ENCODE assay signal across 31 mouse cellular contexts in genomic region chr9:22428028-22428665, GRCm38 (mm10). TPM values are rescaled to one million over a fixed set of nuclear protein-coding genes. Genes with fewer than 3 reads are reported as not detected.
DNase-seq lines count a peak whose midpoint lies in the region; ATAC-seq and TF ChIP-seq lines count a peak whose summit lies in the region.
"Had no signal": no experiment of that assay in that cellular context is flagged by ENCODE, and none has a peak within 500 bp of the region (broad histone marks: within the 10 kb centered on the region; RNA-seq: fewer than 3 reads in every experiment).

No protein-coding gene starts in this region.

- DNase-seq in hindbrain, embryonic 11.5 days (ENCODE audit: low spot score), result no peak
- no peak for DNase-seq in liver, embryonic 11.5 days (ENCODE audit: low spot score)
- DNase-seq in liver (no peak), MEL (ENCODE audit: low read depth, low spot score) (peak; percentile 84)
- DNase-seq in limb, embryonic 11.5 days (ENCODE audit: low spot score), result peak; percentile 24
- DNase-seq: adrenal gland, postnatal 14 days; cerebellum, adult 11-12 months; cerebellum, adult 9-10 months; cerebellum, postnatal 25 days; gastrocnemius, postnatal 25 days had no signal

- no peak overlapping the region for H3K27ac ChIP-seq in hindbrain, embryonic 15.5 days (replicated peaks)
- no peak overlapping the region for H3K27ac ChIP-seq in hindbrain, embryonic 11.5 days (ENCODE audit: low read depth, low read length)
- no peak overlapping the region for H3K27ac ChIP-seq in liver, embryonic 11.5 days (ENCODE audit: low read depth, low read length)
- H3K27ac ChIP-seq in MEL (ENCODE audit: control insufficient read depth, low read depth, low read length), result peak overlapping the region; percentile 70
- H3K27ac ChIP-seq in limb, embryonic 11.5 days (replicated peaks; ENCODE audit: low read depth, low read length), result no peak overlapping the region; the same call in 1 of the 2 replicates
- H3K27ac ChIP-seq in intestine, embryonic 16.5 days (ENCODE audit: low read length), result no peak overlapping the region
- H3K27ac ChIP-seq: embryonic facial prominence, embryonic 15.5 days; hindbrain, embryonic 10.5 days had no signal

- H3K36me3 ChIP-seq in hindbrain, embryonic 15.5 days, result no peaks in the 10 kb centered on the region
- no peaks in the 10 kb centered on the region for H3K36me3 ChIP-seq in hindbrain, embryonic 11.5 days (ENCODE audit: control insufficient read depth, insufficient read depth, low read length)
- H3K36me3 ChIP-seq in liver, embryonic 11.5 days (ENCODE audit: control insufficient read depth, insufficient read depth, low read length), result no peaks in the 10 kb centered on the region
- peaks cover 0 to 40% of the 10 kb centered on the region in 2 experiments; a peak in 2 of 4 replicates for H3K36me3 ChIP-seq in MEL (ENCODE audit: control insufficient read depth in 1 of 2, insufficient read depth in 2 of 2, low read length in 2 of 2)
- no peaks in the 10 kb centered on the region for H3K36me3 ChIP-seq in limb, embryonic 11.5 days (ENCODE audit: control insufficient read depth, insufficient read depth, low read length)
- H3K36me3 ChIP-seq in intestine, embryonic 16.5 days (ENCODE audit: control insufficient read depth, insufficient read depth, low read length), result no peaks in the 10 kb centered on the region
- H3K36me3 ChIP-seq: embryonic facial prominence, embryonic 15.5 days; heart, embryonic 12.5 days; hindbrain, embryonic 10.5 days had no signal

- no peaks in the 10 kb centered on the region for H3K9me3 ChIP-seq in hindbrain, embryonic 15.5 days
- no peaks in the 10 kb centered on the region for H3K9me3 ChIP-seq in hindbrain, embryonic 11.5 days (ENCODE audit: control insufficient read depth, low read length)
- no peaks in the 10 kb centered on the region for H3K9me3 ChIP-seq in liver, embryonic 11.5 days (ENCODE audit: control insufficient read depth, low read length)
- no peaks in the 10 kb centered on the region for H3K9me3 ChIP-seq in MEL (replicated peaks; ENCODE audit: insufficient read depth, low read length)
- H3K9me3 ChIP-seq in limb, embryonic 11.5 days (ENCODE audit: control insufficient read depth, low read length), result no peaks in the 10 kb centered on the region
- H3K9me3 ChIP-seq in intestine, embryonic 16.5 days (ENCODE audit: control insufficient read depth, low read length), result no peaks in the 10 kb centered on the region
- H3K9me3 ChIP-seq: embryonic facial prominence, embryonic 15.5 days; hindbrain, embryonic 10.5 days had no signal

- peak; percentile 28 to 36; a peak in 3 of 4 replicates for TF ChIP-seq EP300 in MEL (IDR thresholded peaks at IDR 0.05; ENCODE audit: low read depth in 1 of 2, low read length in 2 of 2)

- H3K79me2 ChIP-seq in MEL (ENCODE audit: control insufficient read depth, insufficient read depth, low read length, poor library complexity), result no peaks in the 10 kb centered on the region

- no peak for TF ChIP-seq CTCF in MEL (IDR thresholded peaks at IDR 0.05 in 2 of 3, conservative IDR thresholded peaks at IDR 0.05 in 1 of 3; ENCODE audit: control insufficient read depth in 1 of 3, insufficient read depth in 1 of 3, low read depth in 2 of 3, low read length in 3 of 3, poor library complexity in 1 of 3, severe bottlenecking in 1 of 3)

- H3K9ac ChIP-seq in hindbrain, embryonic 15.5 days, result no peak overlapping the region
- H3K9ac ChIP-seq in hindbrain, embryonic 11.5 days (ENCODE audit: low read depth, low read length), result no peak overlapping the region
- no peak overlapping the region for H3K9ac ChIP-seq in liver, embryonic 11.5 days (ENCODE audit: low read depth, low read length)
- H3K9ac ChIP-seq in MEL (ENCODE audit: control insufficient read depth, low read depth, low read length, poor library complexity, severe bottlenecking), result peak overlapping the region; percentile 24; the same call in 1 of the 2 replicates
- no peak overlapping the region for H3K9ac ChIP-seq in limb, embryonic 11.5 days (ENCODE audit: low read length)
- no peak overlapping the region for H3K9ac ChIP-seq in intestine, embryonic 16.5 days (ENCODE audit: low read depth, low read length)
- H3K9ac ChIP-seq: embryonic facial prominence, embryonic 15.5 days; heart, embryonic 12.5 days had no signal

- 0 out of 2 replicates have a peak, but pooled peaks have one; percentile 59 for ATAC-seq in hindbrain, embryonic 15.5 days (ENCODE audit: low FRiP score, low read depth)
- no peak for ATAC-seq in hindbrain, embryonic 11.5 days (ENCODE audit: low FRiP score)
- peak; percentile 66 for ATAC-seq in liver, embryonic 11.5 days (replicated peaks; ENCODE audit: low FRiP score)
- peak; percentile 54; the same call in 1 of the 2 replicates for ATAC-seq in limb, embryonic 11.5 days (ENCODE audit: insufficient number of reproducible peaks, low FRiP score, low TSS enrichment, low read depth)
- ATAC-seq in erythroid progenitor cell, adult 5-6 weeks (replicated peaks; ENCODE audit: low FRiP score, poor library complexity, severe bottlenecking), result no peak
- no peak for ATAC-seq in intestine, embryonic 16.5 days
- ATAC-seq: activated CD4-positive, CD25-positive, alpha-beta regulatory T cell, adult 4 months; forebrain, embryonic 16.5 days; hindbrain, embryonic 16.5 days; Patski had no signal

- peak in 1 of 2 experiments; percentile 74; a peak in 2 of 4 replicates for TF ChIP-seq POLR2A in MEL (IDR thresholded peaks at IDR 0.05; ENCODE audit: control insufficient read depth in 1 of 2, insufficient read depth in 1 of 2, low read depth in 1 of 2, low read length in 2 of 2, poor library complexity in 1 of 2)

- TF ChIP-seq RAD21 in MEL (IDR thresholded peaks at IDR 0.05; ENCODE audit: low read depth, low read length), result no peak

- H3K4me2 ChIP-seq in hindbrain, embryonic 15.5 days, result no peak overlapping the region
- H3K4me2 ChIP-seq in hindbrain, embryonic 11.5 days (replicated peaks; ENCODE audit: low read depth, low read length), result no peak overlapping the region
- H3K4me2 ChIP-seq in liver, embryonic 11.5 days, result no peak overlapping the region
- H3K4me2 ChIP-seq in limb, embryonic 11.5 days (ENCODE audit: low read depth, severe bottlenecking), result no peak overlapping the region
- H3K4me2 ChIP-seq in intestine, embryonic 16.5 days (ENCODE audit: low read depth, low read length), result no peak overlapping the region
- H3K4me2 ChIP-seq: embryonic facial prominence, embryonic 15.5 days; heart, embryonic 12.5 days had no signal

- no peaks in the 10 kb centered on the region for H3K27me3 ChIP-seq in hindbrain, embryonic 15.5 days
- H3K27me3 ChIP-seq in hindbrain, embryonic 11.5 days (ENCODE audit: control insufficient read depth, insufficient read depth, low read length), result no peaks in the 10 kb centered on the region
- no peaks in the 10 kb centered on the region for H3K27me3 ChIP-seq in liver, embryonic 11.5 days (replicated peaks; ENCODE audit: control insufficient read depth, insufficient read depth, low read length)
- H3K27me3 ChIP-seq in MEL (ENCODE audit: control insufficient read depth in 1 of 2, insufficient read depth in 2 of 2, low read length in 2 of 2), result no peaks in the 10 kb centered on the region
- H3K27me3 ChIP-seq in limb, embryonic 11.5 days (ENCODE audit: control insufficient read depth, insufficient read depth, low read length), result no peaks in the 10 kb centered on the region
- no peaks in the 10 kb centered on the region for H3K27me3 ChIP-seq in intestine, embryonic 16.5 days (replicated peaks; ENCODE audit: control insufficient read depth, insufficient read depth, low read length)
- H3K27me3 ChIP-seq: embryonic facial prominence, embryonic 15.5 days; heart, embryonic 12.5 days; Patski had no signal

- H3K4me1 ChIP-seq in hindbrain, embryonic 15.5 days (replicated peaks), result peaks cover 4% of the 10 kb centered on the region
- H3K4me1 ChIP-seq in hindbrain, embryonic 11.5 days (replicated peaks; ENCODE audit: control insufficient read depth, insufficient read depth, low read length), result no peaks in the 10 kb centered on the region
- H3K4me1 ChIP-seq in liver, embryonic 11.5 days (replicated peaks; ENCODE audit: control insufficient read depth, insufficient read depth, low read length), result peaks cover 12% of the 10 kb centered on the region
- H3K4me1 ChIP-seq in MEL (ENCODE audit: control insufficient read depth in 1 of 2, insufficient read depth in 2 of 2, low read length in 2 of 2), result peaks cover 37 to 39% of the 10 kb centered on the region in 2 experiments
- peaks cover 3% of the 10 kb centered on the region; the same call in 1 of the 2 replicates for H3K4me1 ChIP-seq in limb, embryonic 11.5 days (ENCODE audit: control insufficient read depth, insufficient read depth, low read length)
- no peaks in the 10 kb centered on the region for H3K4me1 ChIP-seq in intestine, embryonic 16.5 days (ENCODE audit: control insufficient read depth, insufficient read depth, low read length)

- no peak overlapping the region for H3K4me3 ChIP-seq in hindbrain, embryonic 15.5 days
- H3K4me3 ChIP-seq in hindbrain, embryonic 11.5 days (ENCODE audit: low read depth, low read length), result no peak overlapping the region
- no peak overlapping the region for H3K4me3 ChIP-seq in liver, embryonic 11.5 days (ENCODE audit: low read depth, low read length)
- peak overlapping the region; percentile 1 to 3; a peak in 2 of 4 replicates for H3K4me3 ChIP-seq in MEL (ENCODE audit: control insufficient read depth in 1 of 2, insufficient read depth in 1 of 2, low read depth in 2 of 2, low read length in 2 of 2)
- H3K4me3 ChIP-seq in limb, embryonic 11.5 days (ENCODE audit: low read depth, low read length), result no peak overlapping the region
- no peak overlapping the region for H3K4me3 ChIP-seq in intestine, embryonic 16.5 days (ENCODE audit: low read length)
- H3K4me3 ChIP-seq: embryonic facial prominence, embryonic 15.5 days; erythroblast, embryonic 14.5 days; heart, embryonic 12.5 days; hindbrain, embryonic 10.5 days had no signal

- 37% methylated on average over 4 of the region's 4 CpGs for WGBS in hindbrain, embryonic 15.5 days
- WGBS in hindbrain, embryonic 11.5 days, result 22% methylated on average over 2 of the region's 4 CpGs
- WGBS in liver, embryonic 11.5 days, result 63% methylated on average over 3 of the region's 4 CpGs
- 25% methylated on average over 2 of the region's 4 CpGs for WGBS in limb, embryonic 11.5 days
- 61% methylated on average over 3 of the region's 4 CpGs for WGBS in intestine, embryonic 16.5 days

RNA-seq across cellular contexts. Expression of gene 9530077C05Rik, which starts 16.8 kb away (rescaled TPM):
- 14.7 and 16.5 TPM in 2 replicates for polyA plus RNA-seq in hindbrain, embryonic 15.5 days (2015; fragmentation: Nextera tagmentation; extraction: Ambion mirVana)
- 9.3 and 9.8 TPM in 2 replicates for polyA plus RNA-seq in hindbrain, embryonic 11.5 days (2014; fragmentation: Nextera tagmentation; extraction: Ambion mirVana)
- 2.5 and 3.6 TPM in 2 replicates for polyA plus RNA-seq in liver, embryonic 11.5 days (2014; fragmentation: Nextera tagmentation; extraction: Ambion mirVana)
- total RNA-seq in MEL (2012; rRNA removed), result 4.1 and 4.5 TPM in 2 replicates
- polyA plus RNA-seq in MEL (2012; ENCODE audit: insufficient read depth in 1 of 2, insufficient read length in 2 of 2, low read depth in 1 of 2, low replicate concordance in 2 of 2, missing spikeins in 1 of 2), result 1 to 10 TPM in 1 of 2 experiments, not detected in 1; 6.9 TPM
- polyA plus RNA-seq in limb, embryonic 11.5 days (2014; fragmentation: Nextera tagmentation; extraction: Ambion mirVana), result 6.9 and 8.8 TPM in 2 replicates
- 4.7 and 31.4 TPM in 2 replicates for total RNA-seq in erythroid progenitor cell, adult 5-6 weeks (2015; ENCODE audit: low replicate concordance)
- total RNA-seq in erythroid progenitor cell, adult 5-6 weeks (2017; ENCODE audit: low replicate concordance), result 5.1 and 6.7 TPM in 2 replicates
- 3.0 and 3.4 TPM in 2 replicates for polyA plus RNA-seq in intestine, embryonic 16.5 days (2015; fragmentation: Nextera tagmentation; extraction: Ambion mirVana)

RNA-seq across cellular contexts. Expression of gene Gm17545, which starts 25.9 kb away (rescaled TPM):
- polyA plus RNA-seq in hindbrain, embryonic 15.5 days (2015; fragmentation: Nextera tagmentation; extraction: Ambion mirVana), result not detected in 2 replicates
- polyA plus RNA-seq in hindbrain, embryonic 11.5 days (2014; fragmentation: Nextera tagmentation; extraction: Ambion mirVana), result not detected in 2 replicates
- not detected in 2 replicates for polyA plus RNA-seq in liver, embryonic 11.5 days (2014; fragmentation: Nextera tagmentation; extraction: Ambion mirVana)
- total RNA-seq in MEL (2012; rRNA removed), result not detected in 2 replicates
- polyA plus RNA-seq in MEL (2012; ENCODE audit: insufficient read depth in 1 of 2, insufficient read length in 2 of 2, low read depth in 1 of 2, low replicate concordance in 2 of 2, missing spikeins in 1 of 2), result not detected
- not detected in 2 replicates for polyA plus RNA-seq in limb, embryonic 11.5 days (2014; fragmentation: Nextera tagmentation; extraction: Ambion mirVana)
- total RNA-seq in erythroid progenitor cell, adult 5-6 weeks (2015; ENCODE audit: low replicate concordance), result not detected in 2 replicates
- total RNA-seq in erythroid progenitor cell, adult 5-6 weeks (2017; ENCODE audit: low replicate concordance), result not detected in 2 replicates
- polyA plus RNA-seq in intestine, embryonic 16.5 days (2015; fragmentation: Nextera tagmentation; extraction: Ambion mirVana), result not detected in 2 replicates
- total RNA-seq: adrenal gland, adult 18-20 months; adrenal gland, postnatal 14 days; gastrocnemius, adult 18-20 months; gastrocnemius, postnatal 25 days; granulocyte monocyte progenitor cell, adult 5-6 weeks; heart, adult 8-10 months; heart, postnatal 25 days had no signal
- polyA plus RNA-seq: activated CD4-positive, CD25-positive, alpha-beta regulatory T cell, adult 4 months; C2C12; cortical plate, adult 2 months; embryonic facial prominence, embryonic 11.5 days; embryonic facial prominence, embryonic 15.5 days; erythroblast, embryonic 14.5 days; forebrain, embryonic 11.5 days; forebrain, embryonic 16.5 days; heart, embryonic 12.5 days; heart, embryonic 16.5 days; hindbrain, embryonic 10.5 days; hindbrain, embryonic 16.5 days; Patski had no signal

RNA-seq across cellular contexts. Expression of gene Anln, which starts 39.2 kb away (rescaled TPM):
- 6.5 and 6.7 TPM in 2 replicates for polyA plus RNA-seq in hindbrain, embryonic 15.5 days (2015; fragmentation: Nextera tagmentation; extraction: Ambion mirVana)
- polyA plus RNA-seq in hindbrain, embryonic 11.5 days (2014; fragmentation: Nextera tagmentation; extraction: Ambion mirVana), result 34.0 and 40.2 TPM in 2 replicates
- polyA plus RNA-seq in liver, embryonic 11.5 days (2014; fragmentation: Nextera tagmentation; extraction: Ambion mirVana), result 42.6 and 45.5 TPM in 2 replicates
- total RNA-seq in MEL (2012; rRNA removed), result 93.3 and 105 TPM in 2 replicates
- 100 to 1,000 TPM in 1 of 2 experiments, 10 to 100 TPM in 1; 93.3 to 114 TPM for polyA plus RNA-seq in MEL (2012; ENCODE audit: insufficient read depth in 1 of 2, insufficient read length in 2 of 2, low read depth in 1 of 2, low replicate concordance in 2 of 2, missing spikeins in 1 of 2)
- 54.4 and 56.1 TPM in 2 replicates for polyA plus RNA-seq in limb, embryonic 11.5 days (2014; fragmentation: Nextera tagmentation; extraction: Ambion mirVana)
- total RNA-seq in erythroid progenitor cell, adult 5-6 weeks (2015; ENCODE audit: low replicate concordance), result 461 and 582 TPM in 2 replicates
- total RNA-seq in erythroid progenitor cell, adult 5-6 weeks (2017; ENCODE audit: low replicate concordance), result 576 and 591 TPM in 2 replicates
- 35.7 and 36.0 TPM in 2 replicates for polyA plus RNA-seq in intestine, embryonic 16.5 days (2015; fragmentation: Nextera tagmentation; extraction: Ambion mirVana)

RNA-seq across cellular contexts. Expression of gene Rp9, which starts 41.4 kb away (rescaled TPM):
- 67.5 and 71.1 TPM in 2 replicates for polyA plus RNA-seq in hindbrain, embryonic 15.5 days (2015; fragmentation: Nextera tagmentation; extraction: Ambion mirVana)
- 53.9 and 56.0 TPM in 2 replicates for polyA plus RNA-seq in hindbrain, embryonic 11.5 days (2014; fragmentation: Nextera tagmentation; extraction: Ambion mirVana)
- polyA plus RNA-seq in liver, embryonic 11.5 days (2014; fragmentation: Nextera tagmentation; extraction: Ambion mirVana), result 74.2 and 79.8 TPM in 2 replicates
- total RNA-seq in MEL (2012; rRNA removed), result 334 and 405 TPM in 2 replicates
- 100 to 1,000 TPM; 225 to 417 TPM for polyA plus RNA-seq in MEL (2012; ENCODE audit: insufficient read depth in 1 of 2, insufficient read length in 2 of 2, low read depth in 1 of 2, low replicate concordance in 2 of 2, missing spikeins in 1 of 2)
- 62.7 TPM in 2 replicates for polyA plus RNA-seq in limb, embryonic 11.5 days (2014; fragmentation: Nextera tagmentation; extraction: Ambion mirVana)
- 41.8 and 71.3 TPM in 2 replicates for total RNA-seq in erythroid progenitor cell, adult 5-6 weeks (2015; ENCODE audit: low replicate concordance)
- 16.9 and 65.2 TPM in 2 replicates for total RNA-seq in erythroid progenitor cell, adult 5-6 weeks (2017; ENCODE audit: low replicate concordance)
- polyA plus RNA-seq in intestine, embryonic 16.5 days (2015; fragmentation: Nextera tagmentation; extraction: Ambion mirVana), result 58.3 and 58.4 TPM in 2 replicates

RNA-seq across cellular contexts. Expression of gene Bbs9, which starts 47.4 kb away (rescaled TPM):
- 19.6 and 22.7 TPM in 2 replicates for polyA plus RNA-seq in hindbrain, embryonic 15.5 days (2015; fragmentation: Nextera tagmentation; extraction: Ambion mirVana)
- polyA plus RNA-seq in hindbrain, embryonic 11.5 days (2014; fragmentation: Nextera tagmentation; extraction: Ambion mirVana), result 16.9 and 17.7 TPM in 2 replicates
- polyA plus RNA-seq in liver, embryonic 11.5 days (2014; fragmentation: Nextera tagmentation; extraction: Ambion mirVana), result 7.8 and 8.7 TPM in 2 replicates
- total RNA-seq in MEL (2012; rRNA removed), result 15.1 and 18.5 TPM in 2 replicates
- 10 to 100 TPM in 1 of 2 experiments, not detected in 1; 19.5 TPM for polyA plus RNA-seq in MEL (2012; ENCODE audit: insufficient read depth in 1 of 2, insufficient read length in 2 of 2, low read depth in 1 of 2, low replicate concordance in 2 of 2, missing spikeins in 1 of 2)
- 15.5 and 15.9 TPM in 2 replicates for polyA plus RNA-seq in limb, embryonic 11.5 days (2014; fragmentation: Nextera tagmentation; extraction: Ambion mirVana)
- total RNA-seq in erythroid progenitor cell, adult 5-6 weeks (2015; ENCODE audit: low replicate concordance), result 6.7 and 14.4 TPM in 2 replicates
- total RNA-seq in erythroid progenitor cell, adult 5-6 weeks (2017; ENCODE audit: low replicate concordance), result 7.2 and 9.8 TPM in 2 replicates
- polyA plus RNA-seq in intestine, embryonic 16.5 days (2015; fragmentation: Nextera tagmentation; extraction: Ambion mirVana), result 11.8 and 12.6 TPM in 2 replicates
- polyA plus RNA-seq: erythroblast, embryonic 14.5 days had no signal

Comparison
In these comparisons a context has a peak if more than half of its experiments do, and no peak if none do; other contexts are left out.
1. ATAC-seq: peak in hindbrain, embryonic 15.5 days (single experiment), liver, embryonic 11.5 days (single experiment) and limb, embryonic 11.5 days (single experiment); none in hindbrain, embryonic 11.5 days (single experiment), erythroid progenitor cell, adult 5-6 weeks (single experiment) and intestine, embryonic 16.5 days (single experiment).
2. H3K4me3 ChIP-seq: peak in MEL (2 of 2); none in hindbrain, embryonic 15.5 days (single experiment), hindbrain, embryonic 11.5 days (single experiment), liver, embryonic 11.5 days (single experiment), limb, embryonic 11.5 days (single experiment) and intestine, embryonic 16.5 days (single experiment).
3. DNase-seq: peak in MEL (single experiment) and limb, embryonic 11.5 days (single experiment); none in hindbrain, embryonic 11.5 days (single experiment), liver, embryonic 11.5 days (single experiment) and liver (single experiment).